Mouse (Mus musculus): Measurements from ENCODE around the gene Scai. TPM values are rescaled to one million over a fixed set of nuclear protein-coding genes. Genes with fewer than 3 reads are reported as not detected.

Gene Scai
- 18.8 TPM for polyA plus RNA-seq (2017; shearing (Covaris generic))

GRCm38 (mm10) chr2:39190561-39191056, at the start of gene Scai:
Gene Scai (minus strand): TSS chr2:39190734.

GRCm38 (mm10) chr2:39226019-39226640, 35.6 kb upstream of the Scai start, which contains the start of gene Ppp6c:
Gene Ppp6c (minus strand): TSS chr2:39226451.

GRCm38 (mm10) chr2:39065400-39065987, 125.0 kb downstream of the Scai start, which contains the start of gene Golga1:
Gene Golga1 (minus strand): TSS chr2:39065541.

Other genes with a start within 250 kb of the Scai start
- 2.0 TPM for gene Wdr38, start 193.3 kb downstream of the Scai start, polyA plus RNA-seq (2017; shearing (Covaris generic))
- gene Arpc5l, start 185.4 kb downstream of the Scai start, polyA plus RNA-seq (2017; shearing (Covaris generic)), result 244 TPM
- gene Rpl35, start 185.1 kb downstream of the Scai start, polyA plus RNA-seq (2017; shearing (Covaris generic)), result 402 TPM
- 50.8 TPM for gene Golga1, start 125.2 kb downstream of the Scai start, polyA plus RNA-seq (2017; shearing (Covaris generic))
- 137 TPM for gene Ppp6c, start 35.7 kb upstream of the Scai start, polyA plus RNA-seq (2017; shearing (Covaris generic))